Mouse (Mus musculus) central nervous system, embryonic 18 days (tissue): ENCODE data around the gene Ankrd65. TPM values are rescaled to one million over a fixed set of nuclear protein-coding genes. Genes with fewer than 3 reads are reported as not detected.

ENCODE experiments used
- polyA plus RNA-seq: library from polyadenylated mRNA; depleted of rRNA; stranded (reverse); fragments of >200 nt; gene quantifications from 2 replicates; pipeline ENCODE4 v1.2.3, GENCODE M21; 2012; rRNA removed

The Ankrd65 gene
- not detected in 2 replicates for polyA plus RNA-seq

DNA sequence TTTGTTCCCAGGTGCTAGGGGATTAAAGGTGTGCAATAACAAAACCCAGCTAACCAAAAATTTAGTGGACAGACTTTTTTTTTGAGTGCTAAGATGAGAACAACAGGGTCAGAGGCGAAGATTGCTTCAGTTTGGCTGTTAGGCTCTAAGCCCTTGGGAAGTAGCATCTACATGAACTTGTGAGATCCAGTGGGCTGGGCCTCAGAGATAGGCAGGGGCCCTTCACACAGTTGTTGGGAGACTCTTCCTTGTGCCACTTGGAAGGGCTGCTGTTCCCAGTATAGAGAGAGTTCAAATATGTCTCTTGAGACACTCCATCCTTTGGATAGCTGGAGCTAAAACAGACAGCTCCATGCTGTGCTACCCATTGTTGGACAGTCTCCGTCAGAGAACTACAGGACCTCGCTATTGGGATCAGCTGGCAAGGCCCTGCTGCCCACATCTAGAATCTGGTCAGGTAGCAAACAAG lies at the start of gene Ankrd65:
TSS of gene Ankrd65 (plus strand) at position 419 of the 469 bp plus-strand sequence.

DNA sequence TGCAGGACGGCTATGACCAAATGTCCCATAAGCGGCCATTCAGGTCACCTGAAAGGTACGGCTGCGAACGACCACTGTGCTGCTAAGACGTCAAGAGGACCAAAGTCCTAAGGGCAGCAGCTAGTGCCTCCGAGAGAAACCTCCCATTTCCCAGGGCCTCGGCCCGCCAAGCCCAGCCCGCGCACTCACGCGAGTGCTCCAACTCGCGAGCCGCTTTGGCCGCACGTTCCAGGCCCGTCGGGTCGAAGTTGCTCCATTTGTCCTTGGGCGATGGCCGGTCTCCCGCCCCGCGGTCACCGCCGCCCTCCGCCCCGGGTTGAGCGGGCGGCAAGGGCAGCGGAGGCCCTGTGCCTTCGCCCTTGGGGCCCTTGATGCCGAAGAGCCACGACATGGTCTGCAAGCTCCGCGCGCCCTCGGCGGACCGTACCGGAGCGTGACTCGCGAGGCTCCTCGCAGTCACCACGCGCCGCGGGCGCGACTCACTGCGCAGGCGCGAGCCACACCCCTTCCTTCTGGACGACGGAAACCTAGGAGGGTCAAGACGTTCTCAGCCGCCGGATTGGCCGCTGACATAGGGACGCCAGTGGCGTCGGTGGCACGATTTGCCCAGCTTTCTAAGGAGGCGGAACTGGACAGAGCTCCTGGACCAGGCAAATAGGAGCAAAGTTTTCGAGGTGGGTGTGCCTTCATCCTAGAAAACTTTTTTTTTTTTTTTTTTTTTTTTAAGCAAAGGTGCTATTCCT lies 29.5 kb upstream of the Ankrd65 start, which contains the start of gene Atad3a:
TSS of gene Atad3a (minus strand) at position 481 of the 743 bp plus-strand sequence.

DNA sequence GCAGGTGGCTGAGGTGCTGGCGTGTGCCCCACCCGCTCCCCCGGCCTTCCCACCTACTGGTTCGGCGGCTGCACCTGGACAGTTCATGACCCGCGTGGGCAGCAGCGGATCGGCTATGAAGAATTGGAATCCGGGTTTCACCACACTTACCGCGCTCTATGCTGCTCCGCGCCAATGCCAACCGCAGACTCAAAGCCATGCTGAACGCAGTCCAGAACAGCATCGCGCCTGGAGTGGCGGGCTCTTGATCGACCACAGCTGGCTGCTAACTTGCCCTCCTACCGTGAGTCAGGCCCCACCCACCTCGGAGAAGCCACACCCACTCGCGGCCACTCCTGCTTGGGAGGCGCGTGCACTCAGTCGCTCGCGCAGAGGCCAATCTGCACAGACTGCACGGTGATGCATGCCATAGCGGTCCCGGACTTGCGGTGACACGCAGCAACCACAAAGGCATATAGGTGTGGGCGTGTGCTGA lies 15.9 kb upstream of the Ankrd65 start, which contains the start of gene Vwa1:
TSS of gene Vwa1 (minus strand) at position 419 of the 475 bp plus-strand sequence.

DNA sequence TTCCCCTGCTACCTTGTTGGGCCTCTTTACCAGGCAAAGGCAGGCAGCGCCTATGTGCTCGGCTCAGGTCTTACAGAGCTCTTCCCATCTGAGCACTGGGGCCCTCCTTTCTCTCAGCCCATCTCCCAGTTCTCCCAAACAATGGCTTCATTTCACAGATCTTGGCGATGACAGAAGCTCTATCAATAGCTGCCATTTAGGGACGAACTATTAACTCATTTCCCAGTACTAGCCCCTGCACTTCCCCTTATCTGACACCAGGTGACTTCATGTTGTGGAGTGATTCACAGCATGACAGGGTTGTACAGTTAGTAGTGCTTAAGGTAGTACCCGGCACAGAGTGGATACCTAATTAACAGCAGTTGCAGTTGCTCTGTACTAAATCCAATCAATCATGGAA lies 4.4 kb upstream of the Ankrd65 start, which contains the start of gene Tmem88b:
TSS of gene Tmem88b (minus strand) at position 56 of the 400 bp plus-strand sequence.

DNA sequence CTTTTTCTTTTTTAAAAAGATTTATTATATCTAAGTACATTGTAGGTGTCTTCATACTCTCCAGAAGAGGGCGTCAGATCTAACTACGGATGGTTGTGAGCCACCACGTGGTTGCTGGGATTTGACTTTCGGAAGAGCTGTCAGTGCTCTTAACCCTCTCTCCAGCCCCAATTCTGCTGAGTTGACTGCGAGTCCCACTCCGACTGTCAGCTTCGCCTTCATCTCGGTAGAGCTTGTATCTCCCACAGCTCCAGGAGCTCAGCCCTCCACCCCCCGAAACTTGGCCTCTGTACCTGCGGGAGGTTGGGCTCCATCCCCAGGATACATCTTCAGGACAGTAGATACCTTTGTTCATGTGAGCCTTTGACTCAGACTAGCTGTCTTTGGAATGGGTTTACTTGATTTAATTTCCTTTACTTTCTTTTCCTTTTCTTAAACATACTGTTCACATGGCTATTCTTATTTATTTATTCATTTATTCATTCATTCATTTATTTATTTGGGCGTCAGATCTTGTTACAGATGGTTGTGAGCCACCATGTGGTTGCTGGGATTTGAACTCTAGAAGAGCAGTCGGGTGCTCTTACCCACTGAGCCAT lies 12.6 kb downstream of the Ankrd65 start, which contains the start of gene Mrpl20:
TSS of gene Mrpl20 (plus strand) at position 138 of the 599 bp plus-strand sequence.

DNA sequence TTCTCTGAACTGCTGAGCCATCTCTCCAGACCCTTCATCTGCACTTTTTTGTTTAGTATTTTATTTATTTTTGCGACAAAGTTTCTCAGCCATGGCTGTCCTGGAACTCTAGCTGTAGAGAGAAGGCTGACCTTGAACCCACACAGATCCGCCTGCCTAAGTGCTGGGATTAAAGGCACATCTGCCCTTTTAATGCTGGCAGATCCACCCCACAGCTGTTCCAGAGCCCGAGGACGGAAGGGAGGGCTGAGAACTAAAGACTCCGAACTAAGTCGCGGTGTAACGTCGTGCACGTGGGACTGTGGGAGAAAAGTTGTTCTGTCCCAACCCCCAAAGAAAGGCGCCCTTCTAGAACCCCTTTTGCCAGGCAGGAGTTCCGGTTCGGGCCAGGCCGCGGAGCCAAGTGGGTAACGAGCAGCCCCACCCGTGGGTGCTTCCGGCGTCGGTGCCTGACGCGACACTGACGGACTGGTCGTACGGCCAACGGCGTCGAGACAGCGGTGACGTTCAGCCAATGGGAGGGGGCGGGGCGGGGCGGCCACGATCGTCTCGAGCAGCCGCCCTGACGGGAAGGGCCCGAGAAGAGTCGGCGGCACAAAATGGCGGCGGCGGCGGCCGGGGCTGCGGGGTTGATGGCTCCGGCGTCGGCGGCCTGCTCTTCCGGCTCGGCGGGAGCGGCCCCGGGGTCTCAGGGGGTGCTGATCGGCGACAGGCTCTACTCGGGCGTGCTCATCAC lies 21.9 kb downstream of the Ankrd65 start, which contains the start of gene Ccnl2:
TSS of gene Ccnl2 (plus strand) at position 561 of the 736 bp plus-strand sequence.

DNA sequence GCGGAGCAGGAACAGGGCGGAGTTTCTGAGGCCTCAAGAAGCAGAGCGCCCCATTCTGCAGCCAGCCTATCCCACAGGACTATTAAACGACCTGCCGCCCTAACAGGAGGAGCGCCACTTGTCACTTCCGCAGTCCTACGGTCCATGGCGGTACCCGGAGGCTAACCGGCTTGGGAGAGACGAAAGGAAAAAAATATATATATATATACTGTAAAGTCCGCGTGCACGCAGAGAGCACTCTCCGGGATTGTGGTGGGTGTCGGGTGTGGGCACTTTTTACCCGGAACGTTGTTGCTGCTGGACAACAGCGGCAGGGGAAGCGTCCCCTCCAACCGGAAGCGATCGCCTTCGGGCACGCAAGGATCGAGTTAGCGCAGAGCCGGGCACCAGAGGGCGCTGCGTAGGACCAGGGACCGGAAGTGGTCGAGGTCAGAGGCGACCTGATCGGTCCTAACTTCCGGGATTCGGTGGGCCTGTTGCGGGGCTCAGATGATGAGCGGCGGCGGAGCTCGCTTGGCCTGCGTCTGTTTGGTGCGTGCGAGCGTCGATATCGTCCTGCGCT lies 41.0 kb downstream of the Ankrd65 start, which contains the start of gene Aurkaip1:
TSS of gene Aurkaip1 (plus strand) at position 68 of the 562 bp plus-strand sequence.

DNA sequence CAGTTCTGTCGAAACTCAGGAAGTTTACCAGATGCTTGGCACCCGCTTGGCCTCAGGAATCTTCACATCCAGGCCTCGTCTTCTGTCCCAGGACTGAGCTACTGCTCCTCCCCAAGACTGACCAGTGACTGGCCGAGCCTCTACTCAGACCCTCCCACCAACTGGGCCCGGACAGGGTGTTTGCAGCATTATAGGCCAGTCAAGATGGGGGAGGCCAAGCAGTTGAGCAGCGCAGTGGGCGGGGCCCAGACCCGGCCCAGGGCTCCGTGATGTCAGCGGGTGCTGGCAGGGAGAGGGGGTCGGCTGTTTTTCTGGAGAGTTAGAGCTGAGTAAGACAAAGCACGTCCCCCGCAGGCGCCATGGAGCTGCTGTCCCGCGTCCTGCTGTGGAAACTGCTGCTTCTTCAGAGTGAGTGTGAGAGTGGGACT lies 49.3 kb downstream of the Ankrd65 start, which contains the start of gene Mxra8:
TSS of gene Mxra8 (plus strand) at position 198 of the 428 bp plus-strand sequence.

DNA sequence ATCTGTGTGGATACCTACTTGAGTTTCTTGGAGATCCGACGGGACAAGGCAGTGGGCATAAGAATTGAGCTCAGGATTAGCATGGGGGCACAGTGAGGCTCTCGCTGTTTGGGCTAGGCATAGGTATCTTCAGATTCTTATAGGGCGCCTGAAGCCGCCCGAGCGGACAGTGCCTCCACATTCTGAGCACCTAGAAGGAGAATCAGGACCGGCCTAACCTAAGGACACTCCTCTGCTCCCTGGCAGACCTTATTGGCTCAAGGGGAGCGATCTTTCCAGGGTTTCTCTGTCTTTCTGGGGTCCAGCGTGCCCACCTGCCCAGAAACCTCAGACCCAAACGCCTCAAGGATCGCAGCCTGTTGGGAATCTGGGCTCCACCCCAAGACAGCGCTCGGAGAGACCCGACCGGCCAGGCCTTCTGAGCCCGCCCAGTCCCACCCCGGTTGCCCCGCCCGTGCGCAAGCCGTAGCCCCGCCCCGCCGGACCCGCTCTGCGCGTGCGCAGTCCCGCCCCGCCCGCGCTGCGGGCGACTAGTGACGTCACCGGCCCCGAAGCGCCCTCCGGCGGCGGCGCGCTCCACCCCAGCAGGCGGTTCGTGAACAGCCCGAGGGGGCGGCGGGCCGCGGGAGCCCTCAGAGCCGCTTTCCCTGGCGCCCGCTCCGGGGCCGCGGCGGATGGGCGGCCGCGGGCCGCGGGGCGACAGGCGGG lies 56.8 kb downstream of the Ankrd65 start, which contains the start of gene Dvl1:
TSS of gene Dvl1 (plus strand) at position 532 of the 708 bp plus-strand sequence.

Other genes starting within 250 kb of the Ankrd65 start
- 89.3 and 90.4 TPM in 2 replicates for gene Nadk, start 228.1 kb upstream of the Ankrd65 start, polyA plus RNA-seq
- 14.9 and 15.4 TPM in 2 replicates for gene Slc35e2, start 189.0 kb upstream of the Ankrd65 start, polyA plus RNA-seq
- 41.9 and 42.1 TPM in 2 replicates for gene Cdk11b, start 165.6 kb upstream of the Ankrd65 start, polyA plus RNA-seq
- gene Gm10563, start 145.0 kb upstream of the Ankrd65 start, polyA plus RNA-seq = not detected in 2 replicates
- gene Mmp23, start 137.1 kb upstream of the Ankrd65 start, polyA plus RNA-seq = 8.0 and 10.5 TPM in 2 replicates
- gene Mib2, start 121.2 kb upstream of the Ankrd65 start, polyA plus RNA-seq = 122 and 127 TPM in 2 replicates
- 28.7 and 30.8 TPM in 2 replicates for gene Fndc10, start 96.1 kb upstream of the Ankrd65 start, polyA plus RNA-seq
- 121 and 133 TPM in 2 replicates for gene Ssu72, start 85.6 kb upstream of the Ankrd65 start, polyA plus RNA-seq
- gene Tmem240, start 55.6 kb upstream of the Ankrd65 start, polyA plus RNA-seq = 53.0 and 58.0 TPM in 2 replicates
- 107 and 111 TPM in 2 replicates for gene Atad3a, start 29.3 kb upstream of the Ankrd65 start, polyA plus RNA-seq
- 28.3 and 29.3 TPM in 2 replicates for gene Vwa1, start 15.7 kb upstream of the Ankrd65 start, polyA plus RNA-seq
- 1.6 and 1.7 TPM in 2 replicates for gene Tmem88b, start 4.6 kb upstream of the Ankrd65 start, polyA plus RNA-seq
- 131 and 143 TPM in 2 replicates for gene Mrpl20, start 12.4 kb downstream of the Ankrd65 start, polyA plus RNA-seq
- gene Ccnl2, start 22.1 kb downstream of the Ankrd65 start, polyA plus RNA-seq = 187 and 201 TPM in 2 replicates
- gene Aurkaip1, start 40.8 kb downstream of the Ankrd65 start, polyA plus RNA-seq = 96.7 and 108 TPM in 2 replicates
- 30.7 and 42.0 TPM in 2 replicates for gene Mxra8, start 49.2 kb downstream of the Ankrd65 start, polyA plus RNA-seq
- 159 and 160 TPM in 2 replicates for gene Dvl1, start 57.0 kb downstream of the Ankrd65 start, polyA plus RNA-seq
- 0.44 and 0.55 TPM in 2 replicates for gene Tas1r3, start 72.9 kb downstream of the Ankrd65 start, polyA plus RNA-seq
- gene Cptp, start 79.0 kb downstream of the Ankrd65 start, polyA plus RNA-seq = 21.7 and 24.1 TPM in 2 replicates
- 67.9 and 73.7 TPM in 2 replicates for gene Ints11, start 79.1 kb downstream of the Ankrd65 start, polyA plus RNA-seq
- gene Pusl1, start 101.3 kb downstream of the Ankrd65 start, polyA plus RNA-seq = 92.1 and 92.2 TPM in 2 replicates
- gene Acap3, start 101.4 kb downstream of the Ankrd65 start, polyA plus RNA-seq = 112 and 119 TPM in 2 replicates
- 113 and 114 TPM in 2 replicates for gene Ube2j2, start 153.4 kb downstream of the Ankrd65 start, polyA plus RNA-seq
- 7.5 and 10.5 TPM in 2 replicates for gene C1qtnf12, start 171.9 kb downstream of the Ankrd65 start, polyA plus RNA-seq
- gene B3galt6, start 202.2 kb downstream of the Ankrd65 start, polyA plus RNA-seq = 21.2 and 21.6 TPM in 2 replicates
- 45.4 and 46.3 TPM in 2 replicates for gene Sdf4, start 202.4 kb downstream of the Ankrd65 start, polyA plus RNA-seq
- 2.2 and 2.8 TPM in 2 replicates for gene Tnfrsf4, start 223.4 kb downstream of the Ankrd65 start, polyA plus RNA-seq
- 0.09 and 0.19 TPM in 2 replicates for gene Tnfrsf18, start 235.7 kb downstream of the Ankrd65 start, polyA plus RNA-seq